Mouse (Mus musculus) myocyte (in vitro differentiated cells): ENCODE results near the gene Tbp. TPM values are rescaled to one million over a fixed set of nuclear protein-coding genes. Genes with fewer than 3 reads are reported as not detected.

ENCODE experiments used
- H3K27me3 ChIP-seq: one replicate; pipeline ENCODE4 v1.6.1; 2011; ENCODE audit not compliant: control insufficient read depth, insufficient read depth, insufficient read length
- H3K36me3 ChIP-seq: one replicate; pipeline ENCODE4 v1.6.1; 2011; ENCODE audit not compliant: control insufficient read depth, insufficient read depth
- H3K4me2 ChIP-seq: one replicate; pipeline ENCODE4 v1.6.1; 2011; ENCODE audit warnings: low read depth, control low read depth
- H3K4me3 ChIP-seq: one replicate; pipeline ENCODE4 v1.5.1; 2011; ENCODE audit warnings: mild to moderate bottlenecking, control low read depth, moderate library complexity
- H3K79me2 ChIP-seq: one replicate; pipeline ENCODE4 v1.6.1; 2011; ENCODE audit not compliant: control insufficient read depth, insufficient read depth
- H3ac ChIP-seq: one replicate; pipeline ENCODE4 v1.6.1; 2011; ENCODE audit not compliant: control insufficient read depth, insufficient read length
- CEBPB ChIP-seq: IDR thresholded peaks from 2 replicates; pipeline ENCODE4 v1.6.1; 2011; ENCODE audit warnings: mild to moderate bottlenecking, moderate library complexity; ENCODE audit not compliant: poor library complexity, insufficient read depth, severe bottlenecking
- E2F4 ChIP-seq: IDR thresholded peaks from one replicate; pipeline ENCODE4 v1.6.1; 2011; ENCODE audit warnings: mild to moderate bottlenecking, control low read depth, moderate library complexity; ENCODE audit not compliant: insufficient read depth
- MAX ChIP-seq: IDR thresholded peaks from one replicate; pipeline ENCODE4 v1.6.1; 2011; ENCODE audit warnings: low read depth, mild to moderate bottlenecking, control low read depth
- MYOD1 ChIP-seq, 3 experiments: IDR thresholded peaks; one replicate each; pipeline ENCODE4 v1.6.1; 2011; ENCODE audit warnings: control low read depth in 2 of 3, low read depth in 2 of 3, mild to moderate bottlenecking in 2 of 3, moderate library complexity in 1 of 3; ENCODE audit not compliant: insufficient read length in 2 of 3, control insufficient read depth in 1 of 3
- MYOG ChIP-seq, 3 experiments: IDR thresholded peaks; one replicate each; pipeline ENCODE4 v1.6.1; 2011; ENCODE audit warnings: control low read depth in 2 of 3, low read depth in 2 of 3, mild to moderate bottlenecking in 2 of 3; ENCODE audit not compliant: insufficient read length in 2 of 3, control insufficient read depth in 1 of 3, insufficient read depth in 1 of 3
- POLR2A ChIP-seq: IDR thresholded peaks from one replicate; pipeline ENCODE4 v1.6.1; 2011; ENCODE audit warnings: low read depth, mild to moderate bottlenecking, control low read depth, moderate library complexity; ENCODE audit not compliant: insufficient read length
- POLR2AphosphoS2 ChIP-seq: IDR thresholded peaks from one replicate; pipeline ENCODE4 v1.6.1; 2011; ENCODE audit warnings: low read depth, control low read depth; ENCODE audit not compliant: insufficient read length
- REST ChIP-seq: IDR thresholded peaks from one replicate; pipeline ENCODE4 v1.6.1; 2011; ENCODE audit warnings: mild to moderate bottlenecking, control low read depth, moderate library complexity; ENCODE audit not compliant: insufficient read depth, insufficient read length
- SRF ChIP-seq: IDR thresholded peaks from one replicate; pipeline ENCODE4 v1.6.1; 2011; ENCODE audit warnings: low read depth; ENCODE audit not compliant: control insufficient read depth, insufficient read length
- TCF12 ChIP-seq: IDR thresholded peaks from one replicate; pipeline ENCODE4 v1.6.1; 2011; ENCODE audit warnings: mild to moderate bottlenecking, control low read depth; ENCODE audit not compliant: poor library complexity, insufficient read depth, severe bottlenecking
- TCF3 ChIP-seq: IDR thresholded peaks from one replicate; pipeline ENCODE4 v1.6.1; 2011; ENCODE audit warnings: low read depth, control low read depth; ENCODE audit not compliant: insufficient read length
- USF1 ChIP-seq: IDR thresholded peaks from one replicate; pipeline ENCODE4 v1.6.1; 2011; ENCODE audit warnings: low read depth, mild to moderate bottlenecking, control low read depth, moderate library complexity
- polyA plus RNA-seq: library from polyadenylated mRNA; unstranded; fragments of >200 nt; fragmentation: generic; extraction: Trizol; gene quantifications from one replicate; pipeline ENCODE4 v1.2.1, GENCODE M21; 2012; ENCODE audit warnings: missing spikeins

Gene Tbp
- 12.2 TPM for polyA plus RNA-seq

GRCm38 (mm10) chr17:15499656-15500394, at the start of gene Tbp, which contains the start of gene Psmb1:
Tbp (plus strand) TSS chr17:15499888.
Psmb1 (minus strand) TSS chr17:15499751.
- peak within 1 kb of the TSS; percentile 70 for H3ac ChIP-seq
- peak within 1 kb of the TSS; percentile 87 for H3K4me3 ChIP-seq
- no peaks in the 10 kb centered on the region for H3K27me3 ChIP-seq
- H3K4me2 ChIP-seq, result peak within 1 kb of the TSS; percentile 98
- peaks cover 59% of the 10 kb centered on the region for H3K79me2 ChIP-seq
- peak; percentile 10 for TF ChIP-seq MAX
- peak; percentile 26 to 66 (median 49) for TF ChIP-seq MYOG (IDR thresholded peaks at IDR 0.05; ENCODE audit: control insufficient read depth in 1 of 3, insufficient read depth in 1 of 3, insufficient read length in 2 of 3, low read depth in 2 of 3)
- TF ChIP-seq TCF3, result no peak
- TF ChIP-seq CEBPB, result no peak
- no peak for TF ChIP-seq TCF12
- peak; percentile 84 for TF ChIP-seq POLR2A
- no peak for TF ChIP-seq USF1
- peak; percentile 86 for TF ChIP-seq SRF
- no peak for TF ChIP-seq E2F4
- peak in 1 of 3 experiments; percentile 48 for TF ChIP-seq MYOD1 (IDR thresholded peaks at IDR 0.05; ENCODE audit: control insufficient read depth in 1 of 3, insufficient read length in 2 of 3, low read depth in 2 of 3)
- TF ChIP-seq POLR2AphosphoS2, result peak; percentile 89
- peak; percentile 20 for TF ChIP-seq REST
- H3K36me3 ChIP-seq, result peaks cover 18% of the 10 kb centered on the region

- Histone ChIP-seq H3K4me3 (no peak overlapping the region), H3ac (no peak overlapping the region), H3K27me3 (peaks cover 3% of the 10 kb centered on the region), H3K4me2 (no peak overlapping the region), H3K36me3 (no peaks in the 10 kb centered on the region), H3K79me2 (no peaks in the 10 kb centered on the region)
- TF ChIP-seq MAX (no peak), REST (peak; percentile 73)
These were observed 44.5 kb upstream of the Tbp start for GRCm38 (mm10) chr17:15455203-15455602.

- no peak overlapping the region for H3ac ChIP-seq
- TF ChIP-seq USF1, result no peak
- no peak for TF ChIP-seq CEBPB
- no peak for TF ChIP-seq MYOD1 (IDR thresholded peaks at IDR 0.05; ENCODE audit: control insufficient read depth in 1 of 3, insufficient read length in 2 of 3, low read depth in 2 of 3)
- no peak for TF ChIP-seq TCF3
- no peak for TF ChIP-seq MAX
- no peak for TF ChIP-seq POLR2A
- no peak for TF ChIP-seq TCF12
- TF ChIP-seq E2F4, result no peak
- TF ChIP-seq SRF, result no peak
- TF ChIP-seq POLR2AphosphoS2, result no peak
- TF ChIP-seq REST, result no peak
- H3K27me3 ChIP-seq, result peaks cover 3% of the 10 kb centered on the region
- no peaks in the 10 kb centered on the region for H3K36me3 ChIP-seq
- H3K79me2 ChIP-seq, result no peaks in the 10 kb centered on the region
- no peak overlapping the region for H3K4me2 ChIP-seq
- no peak overlapping the region for H3K4me3 ChIP-seq
These were observed 43.1 kb upstream of the Tbp start for GRCm38 (mm10) chr17:15456595-15456994.

- no peak for TF ChIP-seq MYOG (IDR thresholded peaks at IDR 0.05; ENCODE audit: control insufficient read depth in 1 of 3, insufficient read depth in 1 of 3, insufficient read length in 2 of 3, low read depth in 2 of 3)
- no peak for TF ChIP-seq E2F4
- no peak for TF ChIP-seq MAX
- peak in 1 of 3 experiments; percentile 3 for TF ChIP-seq MYOD1 (IDR thresholded peaks at IDR 0.05; ENCODE audit: control insufficient read depth in 1 of 3, insufficient read length in 2 of 3, low read depth in 2 of 3)
- Histone ChIP-seq H3K79me2 (no peaks in the 10 kb centered on the region), H3K27me3 (no peaks in the 10 kb centered on the region), H3ac (no peak overlapping the region), H3K4me2 (no peak overlapping the region), H3K36me3 (no peaks in the 10 kb centered on the region), H3K4me3 (no peak overlapping the region)
These were observed 39.9 kb upstream of the Tbp start for GRCm38 (mm10) chr17:15459761-15460160.

- TF ChIP-seq CEBPB, result no peak
- no peak for TF ChIP-seq MAX
- no peak for TF ChIP-seq POLR2AphosphoS2
- no peak for TF ChIP-seq SRF
- peak; percentile 36 for TF ChIP-seq USF1
- peak; percentile 81 to 90 (median 82) for TF ChIP-seq MYOD1 (IDR thresholded peaks at IDR 0.05; ENCODE audit: control insufficient read depth in 1 of 3, insufficient read length in 2 of 3, low read depth in 2 of 3)
- no peak for TF ChIP-seq REST
- no peak for TF ChIP-seq E2F4
- peak; percentile 92 for TF ChIP-seq TCF12
- TF ChIP-seq TCF3, result peak; percentile 37
- TF ChIP-seq MYOG (IDR thresholded peaks at IDR 0.05; ENCODE audit: control insufficient read depth in 1 of 3, insufficient read depth in 1 of 3, insufficient read length in 2 of 3, low read depth in 2 of 3), result peak in 2 of 3 experiments; percentile 80 to 99
- no peak for TF ChIP-seq POLR2A
- Histone ChIP-seq H3K27me3 (no peaks in the 10 kb centered on the region), H3ac (no peak overlapping the region), H3K36me3 (no peaks in the 10 kb centered on the region), H3K4me2 (peak overlapping the region; percentile 38), H3K4me3 (no peak overlapping the region), H3K79me2 (no peaks in the 10 kb centered on the region)
These were observed 37.7 kb upstream of the Tbp start for GRCm38 (mm10) chr17:15461921-15462495.
